Mouse (Mus musculus) CH12.LX (cell line): ENCODE data around the gene Prkca.
A peak's percentile ranks its signal among the peaks of the same experiment; 100 is the strongest.

Source experiments
- CHD1 ChIP-seq: IDR thresholded peaks from 2 replicates; pipeline ENCODE4 v1.6.1; 2012; ENCODE audit warnings: low read depth, low read length, improper control_type of control experiment, inconsistent platforms
- CTCF ChIP-seq, 2 experiments: IDR thresholded peaks in 1 of 2; conservative IDR thresholded peaks in 1 of 2; 2 replicates each; pipeline ENCODE4 v1.5.1; 2011 to 2012; ENCODE audit warnings: low read depth in 2 of 2, low read length in 2 of 2, improper control_type of control experiment in 1 of 2, inconsistent platforms in 1 of 2, mild to moderate bottlenecking in 1 of 2, moderate library complexity in 1 of 2
- EP300 ChIP-seq: IDR thresholded peaks from 2 replicates; pipeline ENCODE4 v1.6.1; 2011; ENCODE audit warnings: low read length, improper control_type of control experiment
- MXI1 ChIP-seq: IDR thresholded peaks from 2 replicates; pipeline ENCODE4 v1.6.1; 2011; ENCODE audit warnings: mild to moderate bottlenecking, low read depth, low read length, improper control_type of control experiment
- TCF12 ChIP-seq: IDR thresholded peaks from 2 replicates; pipeline ENCODE4 v1.6.1; 2014; ENCODE audit warnings: low read depth, mild to moderate bottlenecking, inconsistent platforms, low read length, improper control_type of control experiment

DNA sequence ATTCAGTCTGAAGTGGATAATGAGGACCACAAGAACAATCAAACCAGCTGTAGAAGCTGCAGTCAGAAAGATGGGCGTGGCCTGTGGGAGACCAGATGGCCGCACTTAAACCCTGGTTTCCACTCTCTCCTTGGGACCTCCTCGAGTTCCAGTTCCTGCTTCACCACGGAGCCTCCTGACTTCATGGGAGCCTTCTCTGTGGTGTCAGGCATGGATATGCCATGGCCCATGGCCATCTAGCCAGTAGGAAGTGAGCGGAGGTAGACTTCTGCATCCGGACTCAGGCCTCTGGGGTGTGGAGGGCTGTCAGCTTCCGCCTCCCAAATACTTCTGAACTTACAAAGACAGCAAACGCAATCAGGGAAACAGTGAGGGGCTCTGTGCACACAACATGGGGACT lies 121.1 kb downstream of the Prkca start:
- TF ChIP-seq MXI1 = peak; percentile 29; the same call in 1 of the 2 replicates
- TF ChIP-seq CTCF (conservative IDR thresholded peaks at IDR 0.05 in 1 of 2, IDR thresholded peaks at IDR 0.05 in 1 of 2; ENCODE audit: low read depth in 2 of 2, low read length in 2 of 2) = no peak
- TF ChIP-seq TCF12 = peak; percentile 53
- 0 out of 2 replicates have a peak, but pooled peaks have one; percentile 36 for TF ChIP-seq EP300
- TF ChIP-seq CHD1 = peak; percentile 17; the same call in 1 of the 2 replicates
